In genomic region chr6:134414532-134414883, GRCm38 (mm10) we compare ENCODE assay signal across 13 mouse cellular contexts. TPM values are rescaled to one million over a fixed set of nuclear protein-coding genes. Genes with fewer than 3 reads are reported as not detected.
DNase-seq lines count a peak whose midpoint lies in the region; ATAC-seq and TF ChIP-seq lines count a peak whose summit lies in the region.
"Had no signal": no experiment of that assay in that cellular context is flagged by ENCODE, and none has a peak within 500 bp of the region (broad histone marks: within the 10 kb centered on the region; RNA-seq: fewer than 3 reads in every experiment).

No protein-coding gene starts in this region.

- 0 out of 2 replicates have a peak overlapping the region, but pooled peaks have one; percentile 51 for H3K27ac ChIP-seq in kidney, embryonic 14.5 days (ENCODE audit: low read depth, low read length)
- peak overlapping the region; percentile 65 for H3K27ac ChIP-seq in lung, postnatal 0 days (ENCODE audit: low read length)
- H3K27ac ChIP-seq in intestine, embryonic 14.5 days (ENCODE audit: low read depth): peak overlapping the region; percentile 49; the same call in 1 of the 2 replicates
- peak overlapping the region; percentile 84 for H3K27ac ChIP-seq in stomach, embryonic 15.5 days
- H3K27ac ChIP-seq: hindbrain, embryonic 10.5 days; midbrain, embryonic 13.5 days; neural tube, embryonic 12.5 days had no signal

- no peak for ATAC-seq in kidney, embryonic 14.5 days (ENCODE audit: low FRiP score, low TSS enrichment)
- ATAC-seq in lung, postnatal 0 days: peak; percentile 56; the same call in 1 of the 2 replicates
- peak; percentile 47; the same call in 1 of the 2 replicates for ATAC-seq in intestine, embryonic 14.5 days (replicated peaks; ENCODE audit: low FRiP score, low TSS enrichment, low read depth)
- ATAC-seq in stomach, embryonic 15.5 days (ENCODE audit: insufficient read depth, low FRiP score, low read depth): peak; percentile 50
- ATAC-seq in monocyte, adult 5-6 weeks (replicated peaks; ENCODE audit: insufficient number of reproducible peaks, low FRiP score, low TSS enrichment, poor library complexity, severe bottlenecking): no peak; the same call in 1 of the 2 replicates
- ATAC-seq: midbrain, embryonic 13.5 days had no signal

- no peaks in the 10 kb centered on the region for H3K27me3 ChIP-seq in kidney, embryonic 14.5 days (ENCODE audit: control insufficient read depth, insufficient read depth, low read length)
- no peaks in the 10 kb centered on the region for H3K27me3 ChIP-seq in lung, postnatal 0 days (replicated peaks; ENCODE audit: insufficient read depth, low read length)
- H3K27me3 ChIP-seq in intestine, embryonic 14.5 days (replicated peaks; ENCODE audit: control insufficient read depth, insufficient read depth, low read length): no peaks in the 10 kb centered on the region
- H3K27me3 ChIP-seq in stomach, embryonic 15.5 days (replicated peaks): no peaks in the 10 kb centered on the region
- H3K27me3 ChIP-seq: midbrain, embryonic 13.5 days; neural tube, embryonic 12.5 days had no signal

- DNase-seq in kidney, adult 8-10 months: no peak
- no peak for DNase-seq in lung, postnatal 0 days (ENCODE audit: low spot score)
- DNase-seq in lung, postnatal 14 days: no peak
- DNase-seq in intestine, embryonic 14.5 days (ENCODE audit: low spot score): no peak
- DNase-seq: cerebellum, adult 9-10 months had no signal

- no peak overlapping the region for H3K4me3 ChIP-seq in kidney, embryonic 14.5 days (ENCODE audit: low read length)
- no peak overlapping the region; the same call in 1 of the 2 replicates for H3K4me3 ChIP-seq in lung, postnatal 0 days (ENCODE audit: low read depth, low read length)
- no peak overlapping the region for H3K4me3 ChIP-seq in intestine, embryonic 14.5 days (ENCODE audit: low read depth, low read length)
- H3K4me3 ChIP-seq in stomach, embryonic 15.5 days (replicated peaks): peak overlapping the region; percentile 21; the same call in 1 of the 2 replicates
- H3K4me3 ChIP-seq: hindbrain, embryonic 10.5 days; midbrain, embryonic 13.5 days; neural tube, embryonic 12.5 days had no signal

- 53% methylated on average over 4 of the region's 4 CpGs for WGBS in kidney, embryonic 14.5 days
- 53% methylated on average over 4 of the region's 4 CpGs for WGBS in lung, postnatal 0 days
- 54% methylated on average over 4 of the region's 4 CpGs for WGBS in intestine, embryonic 14.5 days
- WGBS in stomach, embryonic 15.5 days: 47% methylated on average over 4 of the region's 4 CpGs

- no peak overlapping the region for H3K9ac ChIP-seq in kidney, embryonic 14.5 days (ENCODE audit: low read depth, low read length)
- no peak overlapping the region for H3K9ac ChIP-seq in lung, postnatal 0 days (replicated peaks; ENCODE audit: low read depth)
- no peak overlapping the region for H3K9ac ChIP-seq in intestine, embryonic 14.5 days (ENCODE audit: low read length)
- no peak overlapping the region for H3K9ac ChIP-seq in stomach, embryonic 15.5 days
- H3K9ac ChIP-seq: midbrain, embryonic 13.5 days; neural tube, embryonic 12.5 days had no signal

- no peaks in the 10 kb centered on the region for H3K9me3 ChIP-seq in kidney, embryonic 14.5 days (ENCODE audit: control insufficient read depth, low read length)
- H3K9me3 ChIP-seq in lung, postnatal 0 days (ENCODE audit: low read length): no peaks in the 10 kb centered on the region
- H3K9me3 ChIP-seq in intestine, embryonic 14.5 days (ENCODE audit: control insufficient read depth, low read length): no peaks in the 10 kb centered on the region
- H3K9me3 ChIP-seq in stomach, embryonic 15.5 days: no peaks in the 10 kb centered on the region
- H3K9me3 ChIP-seq: hindbrain, embryonic 10.5 days; midbrain, embryonic 13.5 days; neural tube, embryonic 12.5 days had no signal

- no peaks in the 10 kb centered on the region for H3K4me1 ChIP-seq in kidney, embryonic 14.5 days (ENCODE audit: control insufficient read depth, insufficient read depth, low read length)
- no peaks in the 10 kb centered on the region; the same call in 1 of the 2 replicates for H3K4me1 ChIP-seq in lung, postnatal 0 days (ENCODE audit: insufficient read depth, low read depth, low read length)
- no peaks in the 10 kb centered on the region for H3K4me1 ChIP-seq in intestine, embryonic 14.5 days (replicated peaks; ENCODE audit: control insufficient read depth, insufficient read depth, low read length)
- no peaks in the 10 kb centered on the region for H3K4me1 ChIP-seq in stomach, embryonic 15.5 days
- H3K4me1 ChIP-seq: midbrain, embryonic 13.5 days; neural tube, embryonic 12.5 days had no signal

- no peak for TF ChIP-seq CTCF in lung, postnatal 0 days (IDR thresholded peaks at IDR 0.05)

- no peak for TF ChIP-seq EP300 in lung, postnatal 0 days (IDR thresholded peaks at IDR 0.05)

- no peak overlapping the region for H3K4me2 ChIP-seq in kidney, embryonic 14.5 days (replicated peaks; ENCODE audit: low read depth, low read length)
- peak overlapping the region; percentile 35; the same call in 1 of the 2 replicates for H3K4me2 ChIP-seq in lung, postnatal 0 days (replicated peaks; ENCODE audit: low read depth, low read length)
- H3K4me2 ChIP-seq in intestine, embryonic 14.5 days (ENCODE audit: low read length): peak overlapping the region; percentile 22
- peak overlapping the region; percentile 19 for H3K4me2 ChIP-seq in stomach, embryonic 15.5 days
- H3K4me2 ChIP-seq: midbrain, embryonic 13.5 days; neural tube, embryonic 12.5 days had no signal

- no peaks in the 10 kb centered on the region for H3K36me3 ChIP-seq in kidney, embryonic 14.5 days (ENCODE audit: control insufficient read depth, insufficient read depth, low read length)
- H3K36me3 ChIP-seq in lung, postnatal 0 days (ENCODE audit: insufficient read depth, low read length): no peaks in the 10 kb centered on the region
- H3K36me3 ChIP-seq in intestine, embryonic 14.5 days (ENCODE audit: control insufficient read depth, insufficient read depth, low read length): no peaks in the 10 kb centered on the region
- no peaks in the 10 kb centered on the region for H3K36me3 ChIP-seq in stomach, embryonic 15.5 days
- H3K36me3 ChIP-seq: hindbrain, embryonic 10.5 days; midbrain, embryonic 13.5 days; neural tube, embryonic 12.5 days had no signal

RNA-seq across cellular contexts. Expression of gene Bcl2l14, which starts 18.4 kb away (rescaled TPM):
- polyA plus RNA-seq in kidney, embryonic 14.5 days (2014; fragmentation: Nextera tagmentation; extraction: Ambion mirVana): 8.8 and 9.9 TPM in 2 replicates
- 6.4 and 6.6 TPM in 2 replicates for polyA plus RNA-seq in lung, postnatal 0 days (2015; fragmentation: Nextera tagmentation; extraction: Ambion mirVana)
- polyA plus RNA-seq in intestine, embryonic 14.5 days (2014; fragmentation: Nextera tagmentation; extraction: Ambion mirVana): 2.9 and 3.1 TPM in 2 replicates
- polyA plus RNA-seq in stomach, embryonic 15.5 days (2015; fragmentation: Nextera tagmentation; extraction: Ambion mirVana): 12.0 and 13.1 TPM in 2 replicates
- 0.57 to 2.3 TPM (median 1.7 TPM) in 3 replicates for total RNA-seq in monocyte, adult 5-6 weeks (2017)
- polyA plus RNA-seq: brain, embryonic 14.5 days; frontal cortex, adult 2 months; midbrain, embryonic 13.5 days had no signal

Comparison
In these comparisons a context has a peak if more than half of its experiments do, and no peak if none do; other contexts are left out.
1. ATAC-seq: peak in lung, postnatal 0 days (single experiment), intestine, embryonic 14.5 days (single experiment) and stomach, embryonic 15.5 days (single experiment); none in kidney, embryonic 14.5 days (single experiment) and monocyte, adult 5-6 weeks (single experiment).
2. Peak in every context shown above with its lines, with median percentiles within 50 percentile points of each other: H3K27ac ChIP-seq.